Mouse (Mus musculus) intestine, embryonic 14.5 days (tissue): ENCODE results near the gene Mtfr1l. TPM values are rescaled to one million over a fixed set of nuclear protein-coding genes. Genes with fewer than 3 reads are reported as not detected.

ENCODE experiments used
- ATAC-seq: fragments of 200-750 bp; cut with Nextera tagmentation; replicated peaks from 2 replicates; pipeline ENCODE4 v1.8.0; 2017; ENCODE audit warnings: low read depth, moderate number of reproducible peaks, moderate TSS enrichment, moderate library complexity; ENCODE audit not compliant: low FRiP score, low TSS enrichment
- DNase-seq: peaks from one replicate; pipeline ENCODE4 v3.0.0-alpha.2; 2018; ENCODE audit warnings: low spot score
- H3K27ac ChIP-seq: fragments of 300-500 bp; sonication (generic); 2 replicates; pipeline ENCODE4 v1.5.1; 2014; ENCODE audit warnings: low read depth, mild to moderate bottlenecking, control low read depth
- H3K27me3 ChIP-seq: fragments of 300-500 bp; sonication (generic); replicated peaks from 2 replicates; pipeline ENCODE4 v1.6.1; 2014; ENCODE audit warnings: low read length, control low read depth; ENCODE audit not compliant: control insufficient read depth, insufficient read depth
- H3K36me3 ChIP-seq: fragments of 300-500 bp; sonication (generic); 2 replicates; pipeline ENCODE4 v1.6.1; 2014; ENCODE audit warnings: low read length, control low read depth; ENCODE audit not compliant: control insufficient read depth, insufficient read depth
- H3K4me1 ChIP-seq: fragments of 300-500 bp; sonication (generic); replicated peaks from 2 replicates; pipeline ENCODE4 v1.6.1; 2014; ENCODE audit warnings: low read length, control low read depth, mixed read lengths; ENCODE audit not compliant: control insufficient read depth, insufficient read depth
- H3K4me2 ChIP-seq: fragments of 300-500 bp; sonication (generic); 2 replicates; pipeline ENCODE4 v1.6.1; 2014; ENCODE audit warnings: low read length
- H3K4me3 ChIP-seq: fragments of 300-500 bp; sonication (generic); 2 replicates; pipeline ENCODE4 v1.5.1; 2014; ENCODE audit warnings: low read depth, low read length, control low read depth, mixed read lengths
- H3K9ac ChIP-seq: fragments of 300-500 bp; sonication (generic); 2 replicates; pipeline ENCODE4 v1.6.1; 2014; ENCODE audit warnings: mild to moderate bottlenecking, low read length
- H3K9me3 ChIP-seq: fragments of 300-500 bp; sonication (generic); 2 replicates; pipeline ENCODE4 v1.6.1; 2016; ENCODE audit warnings: low read length, control low read depth; ENCODE audit not compliant: control insufficient read depth
- WGBS: fragments of 180-500 bp; shearing (Covaris S2); extraction: QIAGEN DNeasy Blood & Tissue Kit; methylation state at CpG from one replicate; pipeline ENCODE4 v1.1.7; 2014; 5-methylcytosine and 5-hydroxymethylcytosine counted together
- microRNA-seq: library from miRNA; unstranded; fragments of <30 nt; microRNA quantifications from one replicate; pipeline ENCODE4, GENCODE M21; 2016
- polyA plus RNA-seq: library from polyadenylated mRNA; unstranded; fragments of >200 nt; fragmentation: Nextera tagmentation; extraction: Ambion mirVana; gene quantifications from 2 replicates; pipeline ENCODE4 v1.2.1, GENCODE M21; 2014

The Mtfr1l gene
- polyA plus RNA-seq, 1 experiment from 2014 or later, result 109 TPM

GRCm38 (mm10) chr4:134483078-134483688 is 52.0 kb downstream of the Mtfr1l start:
- Histone ChIP-seq H3K36me3 (no peaks in the 10 kb centered on the region), H3K4me2 (no peak overlapping the region), H3K9ac (no peak overlapping the region), H3K27me3 (no peaks in the 10 kb centered on the region), H3K27ac (no peak overlapping the region), H3K4me1 (no peaks in the 10 kb centered on the region), H3K4me3 (no peak overlapping the region), H3K9me3 (no peaks in the 10 kb centered on the region)
- ATAC-seq (no peak), DNase-seq (no peak)
- WGBS, result 61% methylated on average over 6 of the region's 6 CpGs

GRCm38 (mm10) chr4:134482442-134482841 is 52.7 kb downstream of the Mtfr1l start:
- no peak for DNase-seq
- no peaks in the 10 kb centered on the region for H3K27me3 ChIP-seq
- no peak overlapping the region for H3K4me3 ChIP-seq
- H3K9ac ChIP-seq, result no peak overlapping the region
- WGBS, result 80% methylated on average over 8 of the region's 8 CpGs
- no peak overlapping the region for H3K4me2 ChIP-seq
- ATAC-seq, result no peak
- no peaks in the 10 kb centered on the region for H3K9me3 ChIP-seq
- no peak overlapping the region for H3K27ac ChIP-seq
- H3K4me1 ChIP-seq, result no peaks in the 10 kb centered on the region
- no peaks in the 10 kb centered on the region for H3K36me3 ChIP-seq

- Histone ChIP-seq H3K9me3 (no peaks in the 10 kb centered on the region), H3K27ac (no peak overlapping the region), H3K4me3 (no peak overlapping the region), H3K9ac (no peak overlapping the region), H3K27me3 (no peaks in the 10 kb centered on the region), H3K36me3 (0 out of 2 replicates have a peak, but pooled peaks cover 8% of the 10 kb centered on the region), H3K4me2 (no peak overlapping the region), H3K4me1 (no peaks in the 10 kb centered on the region)
- no peak for ATAC-seq
- DNase-seq, result no peak
- WGBS, result 59% methylated on average over 6 of the region's 6 CpGs
Measured at GRCm38 (mm10) chr4:134481270-134481669, 53.9 kb downstream of the Mtfr1l start.

GRCm38 (mm10) chr4:134480864-134481263 is 54.3 kb downstream of the Mtfr1l start:
- Histone ChIP-seq H3K27me3 (no peaks in the 10 kb centered on the region), H3K4me2 (no peak overlapping the region), H3K36me3 (peaks cover 8% of the 10 kb centered on the region; the same call in 1 of the 2 replicates), H3K27ac (no peak overlapping the region), H3K9me3 (no peaks in the 10 kb centered on the region), H3K4me3 (no peak overlapping the region), H3K4me1 (no peaks in the 10 kb centered on the region), H3K9ac (no peak overlapping the region)
- 23% methylated on average over 6 of the region's 6 CpGs for WGBS
- DNase-seq (peak; percentile 85), ATAC-seq (0 out of 2 replicates have a peak, but pooled peaks have one; percentile 14)

GRCm38 (mm10) chr4:134479839-134480238 is 55.3 kb downstream of the Mtfr1l start:
- 86% methylated on average over 4 of the region's 4 CpGs for WGBS

GRCm38 (mm10) chr4:134478031-134478430 is 57.2 kb downstream of the Mtfr1l start:
- no peak overlapping the region for H3K4me3 ChIP-seq
- 8% methylated on average over 9 of the region's 9 CpGs for WGBS
- peak; percentile 59 for ATAC-seq
- no peaks in the 10 kb centered on the region for H3K9me3 ChIP-seq
- no peaks in the 10 kb centered on the region for H3K27me3 ChIP-seq
- H3K36me3 ChIP-seq, result peaks cover 33% of the 10 kb centered on the region
- no peak overlapping the region for H3K4me2 ChIP-seq
- H3K9ac ChIP-seq, result no peak overlapping the region
- no peaks in the 10 kb centered on the region for H3K4me1 ChIP-seq
- peak; percentile 99 for DNase-seq
- no peak overlapping the region for H3K27ac ChIP-seq

More at GRCm38 (mm10) chr4:134479839-134480238, 55.3 kb downstream of the Mtfr1l start:
- no peak overlapping the region for H3K9ac ChIP-seq
- H3K4me1 ChIP-seq, result no peaks in the 10 kb centered on the region
- no peaks in the 10 kb centered on the region for H3K27me3 ChIP-seq
- H3K36me3 ChIP-seq, result peaks cover 19% of the 10 kb centered on the region
- H3K4me3 ChIP-seq, result no peak overlapping the region
- no peak for DNase-seq
- H3K4me2 ChIP-seq, result no peak overlapping the region
- H3K27ac ChIP-seq, result no peak overlapping the region
- ATAC-seq, result no peak
- H3K9me3 ChIP-seq, result no peaks in the 10 kb centered on the region

GRCm38 (mm10) chr4:134476899-134477298 is 58.3 kb downstream of the Mtfr1l start:
- Histone ChIP-seq H3K4me3 (no peak overlapping the region), H3K27me3 (no peaks in the 10 kb centered on the region), H3K4me1 (no peaks in the 10 kb centered on the region), H3K36me3 (peaks cover 45% of the 10 kb centered on the region), H3K27ac (no peak overlapping the region), H3K9me3 (no peaks in the 10 kb centered on the region), H3K9ac (no peak overlapping the region), H3K4me2 (no peak overlapping the region)
- ATAC-seq (no peak), DNase-seq (no peak)
- WGBS, result 90% methylated on average over 8 of the region's 8 CpGs

Small RNA genes lying within 50 kb of the gene (microRNA-seq; reads per million reads assigned to microRNA genes)
- not detected for gene Mir6403

Other genes starting within 250 kb of the Mtfr1l start
- 18.4 and 20.5 TPM in 2 replicates for gene Pdik1l, start 247.5 kb downstream of the Mtfr1l start, polyA plus RNA-seq
- gene Trim63, start 220.3 kb downstream of the Mtfr1l start, polyA plus RNA-seq, result 0.09 TPM in 1 of 2 replicates, not detected in the other
- 0.19 and 0.26 TPM in 2 replicates for gene Slc30a2, start 192.2 kb downstream of the Mtfr1l start, polyA plus RNA-seq
- 1.2 and 1.4 TPM in 2 replicates for gene Extl1, start 151.5 kb downstream of the Mtfr1l start, polyA plus RNA-seq
- gene Pafah2, start 139.1 kb downstream of the Mtfr1l start, polyA plus RNA-seq, result 28.4 and 32.5 TPM in 2 replicates
- gene Stmn1, start 67.1 kb downstream of the Mtfr1l start, polyA plus RNA-seq, result 1,522 and 1,793 TPM in 2 replicates
- gene Paqr7, start 38.7 kb downstream of the Mtfr1l start, polyA plus RNA-seq, result 1.3 and 2.1 TPM in 2 replicates
- 7.8 and 8.2 TPM in 2 replicates for gene Aunip, start 24.4 kb downstream of the Mtfr1l start, polyA plus RNA-seq
- 14.7 and 15.6 TPM in 2 replicates for gene Selenon, start 16.8 kb upstream of the Mtfr1l start, polyA plus RNA-seq
- gene Man1c1, start 168.9 kb upstream of the Mtfr1l start, polyA plus RNA-seq, result 2.2 and 3.6 TPM in 2 replicates
- 15.0 and 16.6 TPM in 2 replicates for gene Ldlrap1, start 232.6 kb upstream of the Mtfr1l start, polyA plus RNA-seq